Mouse (Mus musculus): Measurements from ENCODE around the gene Ptrh1. TPM values are rescaled to one million over a fixed set of nuclear protein-coding genes. Genes with fewer than 3 reads are reported as not detected.

Ptrh1 gene
- polyA plus RNA-seq, 1 experiment from 2014 or later = 7.6 TPM

DNA sequence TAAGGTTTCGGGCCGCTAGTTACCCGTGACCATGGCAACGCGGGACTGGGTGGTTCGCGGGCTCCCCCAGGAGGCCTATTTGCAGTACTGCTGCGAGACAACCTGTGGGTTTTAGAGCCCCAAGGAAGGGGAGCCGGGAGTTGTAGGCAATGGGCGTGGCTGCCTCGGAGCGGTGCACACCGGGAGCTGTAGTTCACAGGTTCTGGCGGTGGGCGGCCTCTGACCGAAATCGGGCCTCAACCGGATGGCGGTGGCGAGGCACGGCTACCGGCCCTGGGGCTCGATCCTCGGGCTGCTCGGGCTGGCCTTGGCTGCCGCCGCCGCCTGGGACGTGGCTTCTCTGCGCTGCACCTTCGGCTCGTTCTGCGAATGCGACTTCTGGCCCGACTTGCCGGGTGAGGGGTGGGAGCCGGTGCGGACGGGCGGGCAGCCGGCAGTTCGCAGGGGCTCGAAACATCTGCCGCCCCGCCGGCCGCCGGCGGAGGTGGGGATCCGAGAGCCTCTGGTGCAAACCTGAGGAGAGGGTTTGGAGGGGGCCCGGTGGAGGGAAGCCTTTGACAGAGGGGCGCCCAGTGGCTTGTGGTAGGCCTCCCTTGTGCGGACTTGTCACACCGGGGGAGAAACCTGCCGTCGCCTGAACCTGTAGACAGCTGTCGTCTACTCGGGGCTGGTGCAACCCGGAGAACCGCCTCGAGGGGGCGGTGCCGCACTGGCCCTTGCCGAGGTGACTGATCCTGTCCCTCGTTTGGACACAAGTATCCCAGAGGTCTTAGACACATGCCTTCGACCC lies 18.3 kb upstream of the Ptrh1 start, which contains the start of gene Tor2a:
Tor2a (plus strand) TSS at position 179 of the 790 bp plus-strand sequence.
- peak; percentile 95 for ATAC-seq (ENCODE audit: low FRiP score, low TSS enrichment)
- no peaks in the 10 kb centered on the region for H3K9me3 ChIP-seq (ENCODE audit: control insufficient read depth, low read length)
- under 1% methylated on average over 65 of the region's 66 CpGs for WGBS
- TF ChIP-seq CTCF (IDR thresholded peaks at IDR 0.05; ENCODE audit: low read depth) (peak; percentile 96), EP300 (optimal IDR thresholded peaks at IDR 0.05) (no peak)
- peak within 1 kb of the TSS; percentile 69 for H3K4me2 ChIP-seq (replicated peaks; ENCODE audit: low read depth)
- peak within 1 kb of the TSS; percentile 85 for H3K9ac ChIP-seq (ENCODE audit: low read length)
- peak within 1 kb of the TSS; percentile 76 for H3K4me3 ChIP-seq (ENCODE audit: low read depth, low read length)
- no peaks in the 10 kb centered on the region for H3K4me1 ChIP-seq (replicated peaks; ENCODE audit: control insufficient read depth, insufficient read depth)
- peaks cover 12% of the 10 kb centered on the region for H3K36me3 ChIP-seq (ENCODE audit: control insufficient read depth, insufficient read depth, low read length)
- H3K27ac ChIP-seq (replicated peaks) = peak within 1 kb of the TSS; percentile 95
- no peaks in the 10 kb centered on the region for H3K27me3 ChIP-seq (ENCODE audit: control insufficient read depth, insufficient read depth, low read length)
- peak; percentile 98 for DNase-seq (ENCODE audit: low spot score)

DNA sequence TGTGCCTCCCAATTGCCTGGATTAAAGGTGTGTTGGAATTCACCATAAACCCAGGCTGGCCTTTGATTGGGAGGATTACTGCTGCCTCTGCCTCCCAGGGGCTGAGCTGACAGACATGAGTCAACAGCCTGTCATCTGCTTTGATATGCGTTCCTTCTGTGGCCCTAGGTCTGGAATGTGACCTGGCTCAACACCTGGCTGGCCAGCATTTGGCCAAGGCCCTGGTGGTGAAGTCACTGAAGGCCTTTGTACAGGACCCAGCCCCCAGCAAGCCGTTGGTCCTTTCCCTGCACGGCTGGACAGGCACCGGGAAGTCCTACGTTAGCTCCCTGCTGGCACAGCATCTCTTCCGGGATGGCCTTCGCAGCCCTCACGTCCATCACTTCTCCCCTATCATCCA lies 17.1 kb upstream of the Ptrh1 start:
- TF ChIP-seq EP300 (optimal IDR thresholded peaks at IDR 0.05) (no peak), CTCF (IDR thresholded peaks at IDR 0.05; ENCODE audit: low read depth) (no peak)
- ATAC-seq (ENCODE audit: low FRiP score, low TSS enrichment) = no peak
- H3K36me3 ChIP-seq (ENCODE audit: control insufficient read depth, insufficient read depth, low read length) = peaks cover 8% of the 10 kb centered on the region; the same call in 1 of the 2 replicates
- 59% methylated on average over 8 of the region's 8 CpGs for WGBS
- H3K4me3 ChIP-seq (ENCODE audit: low read depth, low read length) = no peak overlapping the region
- H3K27ac ChIP-seq (replicated peaks) = no peak overlapping the region
- H3K9me3 ChIP-seq (ENCODE audit: control insufficient read depth, low read length) = no peaks in the 10 kb centered on the region
- DNase-seq (ENCODE audit: low spot score) = no peak
- H3K4me1 ChIP-seq (replicated peaks; ENCODE audit: control insufficient read depth, insufficient read depth) = no peaks in the 10 kb centered on the region
- 0 out of 2 replicates have a peak overlapping the region, but pooled peaks have one; percentile 1 for H3K9ac ChIP-seq (ENCODE audit: low read length)
- no peak overlapping the region for H3K4me2 ChIP-seq (replicated peaks; ENCODE audit: low read depth)
- H3K27me3 ChIP-seq (ENCODE audit: control insufficient read depth, insufficient read depth, low read length) = no peaks in the 10 kb centered on the region

DNA sequence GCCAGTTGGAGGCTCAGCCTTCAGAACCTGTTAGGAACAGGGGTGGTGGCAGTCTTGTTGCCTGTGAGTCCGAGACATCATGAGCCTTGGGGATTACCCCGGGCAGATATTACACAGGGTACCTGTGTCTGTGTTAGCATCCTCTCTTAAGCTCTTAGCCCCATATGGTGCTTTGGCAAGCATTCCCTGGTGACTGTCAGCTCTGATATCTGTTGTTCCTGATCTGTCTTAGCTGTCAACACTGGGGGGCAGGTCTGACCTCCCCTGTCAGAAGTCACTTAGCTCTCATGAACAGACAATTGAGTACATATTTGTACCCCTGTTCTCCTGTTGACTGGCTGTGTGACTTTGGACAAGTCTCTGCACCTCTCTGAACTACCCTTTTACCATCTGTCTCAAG lies 16.6 kb upstream of the Ptrh1 start:
- H3K9ac ChIP-seq (ENCODE audit: low read length) = 0 out of 2 replicates have a peak overlapping the region, but pooled peaks have one; percentile 1
- no peak overlapping the region for H3K4me2 ChIP-seq (replicated peaks; ENCODE audit: low read depth)
- no peaks in the 10 kb centered on the region for H3K4me1 ChIP-seq (replicated peaks; ENCODE audit: control insufficient read depth, insufficient read depth)
- TF ChIP-seq EP300 (optimal IDR thresholded peaks at IDR 0.05) (no peak), CTCF (IDR thresholded peaks at IDR 0.05; ENCODE audit: low read depth) (no peak)
- H3K4me3 ChIP-seq (ENCODE audit: low read depth, low read length) = no peak overlapping the region
- no peak overlapping the region for H3K27ac ChIP-seq (replicated peaks)
- no peaks in the 10 kb centered on the region for H3K27me3 ChIP-seq (ENCODE audit: control insufficient read depth, insufficient read depth, low read length)
- no peaks in the 10 kb centered on the region for H3K9me3 ChIP-seq (ENCODE audit: control insufficient read depth, low read length)
- peaks cover 7% of the 10 kb centered on the region; the same call in 1 of the 2 replicates for H3K36me3 ChIP-seq (ENCODE audit: control insufficient read depth, insufficient read depth, low read length)
- ATAC-seq (ENCODE audit: low FRiP score, low TSS enrichment) (no peak), DNase-seq (ENCODE audit: low spot score) (no peak)
- whole genome bisulfite sequencing = 97% methylated on average over 2 of the region's 2 CpGs

DNA sequence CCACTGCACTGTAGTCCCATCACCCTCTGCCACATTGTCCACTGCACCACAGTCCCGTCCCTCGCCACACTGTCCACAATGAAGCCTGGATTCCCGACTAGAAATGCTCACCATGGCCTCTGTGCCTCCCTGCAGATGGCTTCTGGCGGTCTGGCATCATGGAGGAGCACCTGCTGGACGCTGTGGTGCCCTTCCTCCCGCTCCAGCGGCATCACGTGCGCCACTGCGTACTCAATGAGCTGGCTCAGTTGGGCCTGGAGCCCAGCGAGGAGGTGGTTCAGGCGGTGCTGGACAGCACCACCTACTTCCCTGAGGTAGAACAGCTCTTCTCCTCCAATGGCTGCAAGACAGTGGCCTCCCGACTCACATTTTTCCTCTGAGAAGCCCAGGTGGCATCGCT lies 14.2 kb upstream of the Ptrh1 start:
- Histone ChIP-seq H3K4me1 (replicated peaks; ENCODE audit: control insufficient read depth, insufficient read depth) (no peaks in the 10 kb centered on the region), H3K9ac (ENCODE audit: low read length) (no peak overlapping the region), H3K36me3 (ENCODE audit: control insufficient read depth, insufficient read depth, low read length) (peaks cover 7% of the 10 kb centered on the region; the same call in 1 of the 2 replicates), H3K4me2 (replicated peaks; ENCODE audit: low read depth) (no peak overlapping the region), H3K27me3 (ENCODE audit: control insufficient read depth, insufficient read depth, low read length) (no peaks in the 10 kb centered on the region), H3K4me3 (ENCODE audit: low read depth, low read length) (no peak overlapping the region), H3K9me3 (ENCODE audit: control insufficient read depth, low read length) (no peaks in the 10 kb centered on the region), H3K27ac (replicated peaks) (no peak overlapping the region)
- no peak for TF ChIP-seq CTCF (IDR thresholded peaks at IDR 0.05; ENCODE audit: low read depth)
- no peak for TF ChIP-seq EP300 (optimal IDR thresholded peaks at IDR 0.05)
- 89% methylated on average over 14 of the region's 14 CpGs for WGBS
- no peak for DNase-seq (ENCODE audit: low spot score)
- no peak for ATAC-seq (ENCODE audit: low FRiP score, low TSS enrichment)

DNA sequence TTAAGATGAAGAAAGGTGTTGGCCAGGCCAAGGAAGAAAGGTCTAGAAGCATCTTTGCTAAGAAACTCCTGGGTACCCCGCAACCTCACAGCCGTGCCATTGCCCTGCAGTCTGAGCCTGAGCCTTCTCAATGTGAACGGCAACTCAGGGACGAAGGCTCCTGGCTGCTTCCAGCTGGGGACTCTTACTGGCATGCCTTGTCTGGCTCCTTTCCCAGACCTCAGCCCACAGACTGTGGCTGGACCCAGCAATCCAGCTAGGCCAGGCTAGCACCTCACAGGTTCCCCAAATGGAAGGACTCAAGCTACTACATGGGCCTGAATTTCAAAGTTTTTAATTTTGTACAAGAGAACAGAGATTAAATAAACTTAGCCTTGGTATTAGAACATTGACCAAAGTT lies 13.7 kb upstream of the Ptrh1 start:
- H3K27ac ChIP-seq (replicated peaks) = no peak overlapping the region
- no peak for TF ChIP-seq EP300 (optimal IDR thresholded peaks at IDR 0.05)
- no peak for TF ChIP-seq CTCF (IDR thresholded peaks at IDR 0.05; ENCODE audit: low read depth)
- H3K27me3 ChIP-seq (ENCODE audit: control insufficient read depth, insufficient read depth, low read length) = no peaks in the 10 kb centered on the region
- whole genome bisulfite sequencing = 78% methylated on average over 4 of the region's 4 CpGs
- no peak overlapping the region for H3K4me3 ChIP-seq (ENCODE audit: low read depth, low read length)
- H3K9me3 ChIP-seq (ENCODE audit: control insufficient read depth, low read length) = no peaks in the 10 kb centered on the region
- peaks cover 7% of the 10 kb centered on the region; the same call in 1 of the 2 replicates for H3K36me3 ChIP-seq (ENCODE audit: control insufficient read depth, insufficient read depth, low read length)
- H3K9ac ChIP-seq (ENCODE audit: low read length) = no peak overlapping the region
- H3K4me1 ChIP-seq (replicated peaks; ENCODE audit: control insufficient read depth, insufficient read depth) = no peaks in the 10 kb centered on the region
- DNase-seq (ENCODE audit: low spot score) (no peak), ATAC-seq (ENCODE audit: low FRiP score, low TSS enrichment) (no peak)
- no peak overlapping the region for H3K4me2 ChIP-seq (replicated peaks; ENCODE audit: low read depth)

DNA sequence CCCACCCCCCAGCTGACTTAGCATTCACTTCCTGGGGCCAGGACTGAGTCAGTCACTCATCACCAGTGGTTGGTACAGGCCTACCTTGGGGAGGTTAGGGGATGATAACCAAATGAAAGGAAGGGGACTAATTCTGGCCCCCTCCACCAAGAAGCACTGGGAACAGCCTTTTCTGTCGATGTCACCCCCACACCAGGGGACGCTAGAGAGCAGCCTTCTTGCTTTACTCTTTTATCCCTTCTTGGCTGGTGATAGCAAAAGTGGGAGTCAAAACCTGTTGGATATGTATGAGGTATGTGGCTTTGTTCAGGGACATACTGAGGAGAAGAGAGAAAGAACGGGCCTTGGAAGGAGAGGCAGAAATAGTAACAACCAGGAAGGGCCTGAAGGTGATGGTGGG lies 12.2 kb upstream of the Ptrh1 start:
- H3K9me3 ChIP-seq (ENCODE audit: control insufficient read depth, low read length) = no peaks in the 10 kb centered on the region
- no peak for ATAC-seq (ENCODE audit: low FRiP score, low TSS enrichment)
- no peak overlapping the region for H3K4me2 ChIP-seq (replicated peaks; ENCODE audit: low read depth)
- peaks cover 7% of the 10 kb centered on the region; the same call in 1 of the 2 replicates for H3K36me3 ChIP-seq (ENCODE audit: control insufficient read depth, insufficient read depth, low read length)
- WGBS = 72% methylated on average over 3 of the region's 3 CpGs
- TF ChIP-seq EP300 (optimal IDR thresholded peaks at IDR 0.05) = no peak
- peak; percentile 60 for TF ChIP-seq CTCF (IDR thresholded peaks at IDR 0.05; ENCODE audit: low read depth)
- H3K4me1 ChIP-seq (replicated peaks; ENCODE audit: control insufficient read depth, insufficient read depth) = no peaks in the 10 kb centered on the region
- H3K27ac ChIP-seq (replicated peaks) = no peak overlapping the region
- no peaks in the 10 kb centered on the region for H3K27me3 ChIP-seq (ENCODE audit: control insufficient read depth, insufficient read depth, low read length)
- H3K9ac ChIP-seq (ENCODE audit: low read length) = no peak overlapping the region
- DNase-seq (ENCODE audit: low spot score) = no peak
- H3K4me3 ChIP-seq (ENCODE audit: low read depth, low read length) = no peak overlapping the region
